Mouse (Mus musculus): Measurements from ENCODE around the gene Kcnh8. TPM values are rescaled to one million over a fixed set of nuclear protein-coding genes. Genes with fewer than 3 reads are reported as not detected.

Gene Kcnh8
- polyA plus RNA-seq, 1 experiment from 2014 or later, result not detected

DNA sequence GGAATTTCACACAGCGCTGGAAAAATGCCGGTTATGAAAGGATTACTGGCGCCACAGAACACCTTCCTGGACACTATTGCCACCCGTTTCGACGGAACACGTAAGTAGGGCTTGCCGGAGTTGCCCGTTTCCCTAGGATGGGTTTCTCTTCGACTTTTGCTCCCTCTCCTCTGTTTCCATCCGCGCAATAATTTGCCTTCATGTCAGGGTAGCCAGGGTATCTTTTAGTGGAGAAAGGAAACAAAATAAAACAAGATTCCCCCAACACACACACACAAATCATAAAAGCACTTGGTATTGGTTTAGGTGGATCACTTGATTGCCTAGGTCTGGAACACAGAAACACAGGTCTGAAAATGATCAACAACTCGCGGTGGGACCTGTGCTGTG, 267 bp downstream of the Kcnh8 start:
- Histone ChIP-seq H3K36me3 (ENCODE audit: control insufficient read depth, insufficient read depth) (no peaks in the 10 kb centered on the region), H3K4me2 (ENCODE audit: low read depth, low read length) (no peak overlapping the region), H3K4me3 (ENCODE audit: low read depth, low read length) (no peak overlapping the region), H3K27me3 (ENCODE audit: control insufficient read depth, insufficient read depth, low read depth, low read length) (peaks cover 22% of the 10 kb centered on the region), H3K27ac (ENCODE audit: low read length) (no peak overlapping the region), H3K4me1 (ENCODE audit: control insufficient read depth, low read depth, low read length) (no peaks in the 10 kb centered on the region), H3K9me3 (replicated peaks; ENCODE audit: control insufficient read depth, low read length) (no peaks in the 10 kb centered on the region), H3K9ac (ENCODE audit: low read depth, low read length) (no peak overlapping the region)
- WGBS (ENCODE audit: insufficient replicate concordance), result 2% methylated on average over 14 of the region's 14 CpGs
- no peak for ATAC-seq (ENCODE audit: low read depth)

DNA sequence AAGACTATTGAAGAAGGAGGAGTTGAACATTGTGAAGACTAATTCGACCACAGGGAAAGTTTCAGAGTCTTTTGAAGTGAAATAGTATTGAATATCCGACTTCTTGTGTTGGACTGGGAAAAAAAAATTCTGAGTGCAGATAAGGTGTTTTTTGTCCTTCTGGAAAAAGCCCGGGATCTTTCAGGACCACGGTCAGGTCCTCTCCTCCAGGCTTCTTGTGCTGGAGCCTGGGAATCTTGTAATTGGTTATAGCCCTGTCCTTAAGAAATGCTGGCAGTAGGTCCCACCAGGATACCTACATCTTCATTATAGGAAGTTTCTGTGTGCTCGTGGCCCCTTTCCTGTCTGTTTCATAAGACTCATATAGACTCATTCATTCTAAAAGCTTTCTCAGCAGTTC, 902 bp downstream of the Kcnh8 start:
- WGBS (ENCODE audit: insufficient replicate concordance), result 4% methylated on average over 5 of the region's 5 CpGs
- Histone ChIP-seq H3K9ac (ENCODE audit: low read depth, low read length) (no peak overlapping the region), H3K9me3 (replicated peaks; ENCODE audit: control insufficient read depth, low read length) (no peaks in the 10 kb centered on the region), H3K4me2 (ENCODE audit: low read depth, low read length) (no peak overlapping the region), H3K27ac (ENCODE audit: low read length) (no peak overlapping the region), H3K4me3 (ENCODE audit: low read depth, low read length) (no peak overlapping the region), H3K4me1 (ENCODE audit: control insufficient read depth, low read depth, low read length) (no peaks in the 10 kb centered on the region), H3K27me3 (ENCODE audit: control insufficient read depth, insufficient read depth, low read depth, low read length) (peaks cover 22% of the 10 kb centered on the region), H3K36me3 (ENCODE audit: control insufficient read depth, insufficient read depth) (no peaks in the 10 kb centered on the region)
- no peak for ATAC-seq (ENCODE audit: low read depth)

DNA sequence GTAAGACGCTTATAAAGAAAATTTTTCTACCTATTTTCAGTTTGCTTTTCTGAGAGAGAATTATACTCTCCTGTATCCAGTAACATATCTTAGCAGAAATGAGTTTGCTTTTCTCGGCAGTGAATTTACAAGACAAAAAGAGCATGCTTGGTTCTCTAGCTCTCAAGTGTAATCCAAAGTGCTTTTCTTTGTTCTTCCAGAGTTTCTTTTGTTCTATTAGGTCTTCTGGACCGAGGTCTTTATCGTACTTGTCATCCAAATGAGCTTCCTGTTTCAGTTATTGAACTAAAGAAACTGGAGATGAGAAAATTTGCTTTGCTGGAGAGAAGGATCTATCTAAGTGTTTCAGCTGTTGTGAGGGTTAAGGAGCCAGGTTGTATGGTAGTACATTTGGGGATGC, 8.9 kb downstream of the Kcnh8 start:
- H3K4me2 ChIP-seq (ENCODE audit: low read depth, low read length), result no peak overlapping the region
- no peaks in the 10 kb centered on the region for H3K36me3 ChIP-seq (ENCODE audit: control insufficient read depth, insufficient read depth)
- H3K27me3 ChIP-seq (ENCODE audit: control insufficient read depth, insufficient read depth, low read depth, low read length), result no peaks in the 10 kb centered on the region
- no peak overlapping the region for H3K4me3 ChIP-seq (ENCODE audit: low read depth, low read length)
- H3K27ac ChIP-seq (ENCODE audit: low read length), result no peak overlapping the region
- no peak for ATAC-seq (ENCODE audit: low read depth)
- no peak overlapping the region for H3K9ac ChIP-seq (ENCODE audit: low read depth, low read length)
- no peaks in the 10 kb centered on the region for H3K9me3 ChIP-seq (replicated peaks; ENCODE audit: control insufficient read depth, low read length)
- no peaks in the 10 kb centered on the region for H3K4me1 ChIP-seq (ENCODE audit: control insufficient read depth, low read depth, low read length)
- 38% methylated on average over 4 of the region's 4 CpGs for WGBS (ENCODE audit: insufficient replicate concordance)

DNA sequence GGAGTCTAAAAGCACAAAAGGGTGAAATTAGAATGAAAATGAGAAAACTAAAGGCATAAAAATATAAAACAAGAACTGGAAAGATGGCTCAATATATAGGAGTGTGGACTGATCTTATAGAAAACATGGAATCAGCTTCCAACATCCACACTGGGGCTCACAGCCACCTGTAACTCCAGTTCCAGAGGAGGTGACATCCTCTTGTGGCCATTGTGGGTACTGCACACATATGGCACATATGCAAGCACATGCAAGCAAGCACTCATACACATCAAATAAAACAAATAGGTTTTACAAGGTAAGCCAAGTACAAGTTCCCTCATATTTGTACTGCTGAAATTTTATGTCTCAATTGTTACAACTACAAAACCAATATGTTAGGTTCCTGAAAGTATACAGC, 46.7 kb downstream of the Kcnh8 start:
- Histone ChIP-seq H3K36me3 (ENCODE audit: control insufficient read depth, insufficient read depth) (no peaks in the 10 kb centered on the region), H3K4me1 (ENCODE audit: control insufficient read depth, low read depth, low read length) (no peaks in the 10 kb centered on the region), H3K27ac (ENCODE audit: low read length) (no peak overlapping the region), H3K9me3 (replicated peaks; ENCODE audit: control insufficient read depth, low read length) (no peaks in the 10 kb centered on the region), H3K27me3 (ENCODE audit: control insufficient read depth, insufficient read depth, low read depth, low read length) (no peaks in the 10 kb centered on the region), H3K9ac (ENCODE audit: low read depth, low read length) (no peak overlapping the region), H3K4me2 (ENCODE audit: low read depth, low read length) (no peak overlapping the region), H3K4me3 (ENCODE audit: low read depth, low read length) (no peak overlapping the region)
- no peak for ATAC-seq (ENCODE audit: low read depth)

DNA sequence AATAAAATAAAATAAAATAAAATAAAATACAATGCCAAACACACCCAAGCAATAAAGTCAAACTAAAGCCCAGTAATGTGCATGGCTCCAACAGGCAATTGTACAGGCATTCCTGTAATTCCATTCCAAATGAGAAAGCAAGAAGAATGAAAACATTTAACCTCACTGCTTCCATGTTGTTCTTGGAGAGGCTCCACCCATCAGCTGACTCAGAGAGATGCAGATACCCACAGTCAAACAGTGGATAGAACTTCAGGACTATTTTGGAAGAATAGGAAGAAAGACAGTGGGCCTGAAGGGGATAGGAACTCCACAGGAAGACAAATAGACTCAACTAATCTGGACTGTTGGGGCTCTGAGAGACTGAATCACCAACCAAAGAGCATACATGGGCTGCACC, 89.5 kb downstream of the Kcnh8 start:
- Histone ChIP-seq H3K9ac (ENCODE audit: low read depth, low read length) (no peak overlapping the region), H3K4me1 (ENCODE audit: control insufficient read depth, low read depth, low read length) (no peaks in the 10 kb centered on the region), H3K27ac (ENCODE audit: low read length) (no peak overlapping the region), H3K27me3 (ENCODE audit: control insufficient read depth, insufficient read depth, low read depth, low read length) (no peaks in the 10 kb centered on the region), H3K36me3 (ENCODE audit: control insufficient read depth, insufficient read depth) (no peaks in the 10 kb centered on the region), H3K4me3 (ENCODE audit: low read depth, low read length) (no peak overlapping the region), H3K4me2 (ENCODE audit: low read depth, low read length) (no peak overlapping the region), H3K9me3 (replicated peaks; ENCODE audit: control insufficient read depth, low read length) (no peaks in the 10 kb centered on the region)
- no peak for ATAC-seq (ENCODE audit: low read depth)

DNA sequence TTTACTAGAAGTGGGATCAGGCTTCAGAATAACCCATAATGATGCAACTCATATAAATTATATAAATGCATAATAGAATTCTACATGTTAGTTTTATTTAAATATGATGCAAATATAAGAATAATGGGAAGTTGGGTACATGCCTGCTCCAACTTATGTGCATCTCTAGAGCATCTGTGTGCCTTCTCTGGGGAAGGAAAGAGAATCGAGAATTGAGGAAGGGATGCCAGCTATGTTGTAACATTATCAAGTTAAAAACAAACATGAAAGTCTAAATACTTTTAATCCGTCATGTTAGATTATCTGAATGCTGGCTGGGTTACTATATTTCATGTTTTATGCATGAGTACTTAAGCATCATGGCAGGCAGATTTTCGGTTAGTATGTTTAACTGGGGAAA, 99.4 kb downstream of the Kcnh8 start:
- no peak for ATAC-seq (ENCODE audit: low read depth)
- H3K27ac ChIP-seq (ENCODE audit: low read length), result no peak overlapping the region
- no peak overlapping the region for H3K4me2 ChIP-seq (ENCODE audit: low read depth, low read length)
- H3K36me3 ChIP-seq (ENCODE audit: control insufficient read depth, insufficient read depth), result no peaks in the 10 kb centered on the region
- no peaks in the 10 kb centered on the region for H3K4me1 ChIP-seq (ENCODE audit: control insufficient read depth, low read depth, low read length)
- WGBS (ENCODE audit: insufficient replicate concordance), result 48% methylated on average over 3 of the region's 3 CpGs
- H3K9ac ChIP-seq (ENCODE audit: low read depth, low read length), result no peak overlapping the region
- no peaks in the 10 kb centered on the region for H3K27me3 ChIP-seq (ENCODE audit: control insufficient read depth, insufficient read depth, low read depth, low read length)
- H3K4me3 ChIP-seq (ENCODE audit: low read depth, low read length), result no peak overlapping the region
- no peaks in the 10 kb centered on the region for H3K9me3 ChIP-seq (replicated peaks; ENCODE audit: control insufficient read depth, low read length)

DNA sequence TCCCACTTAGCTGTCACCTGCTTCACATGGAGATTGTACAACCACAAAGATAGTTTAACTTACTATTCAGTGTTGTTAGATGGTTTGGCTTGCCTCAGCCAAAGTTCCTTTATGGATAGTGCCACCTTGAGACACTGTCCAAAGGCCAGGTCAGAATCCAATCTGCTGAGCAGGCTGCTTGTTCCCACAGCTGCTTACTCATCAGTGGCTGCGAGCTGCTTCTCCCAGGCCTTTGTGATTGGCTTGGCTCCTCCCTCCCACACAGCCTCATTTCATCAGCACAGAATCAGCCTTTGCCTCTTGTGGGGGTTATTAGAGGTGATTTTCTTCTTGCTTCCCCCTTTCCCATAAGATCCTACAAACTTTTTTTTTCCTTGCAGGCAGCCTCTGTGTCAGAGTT, 109.8 kb downstream of the Kcnh8 start:
- WGBS (ENCODE audit: insufficient replicate concordance), result 10% methylated on average over 1 of the region's 1 CpGs
- Histone ChIP-seq H3K27ac (ENCODE audit: low read length) (no peak overlapping the region), H3K27me3 (ENCODE audit: control insufficient read depth, insufficient read depth, low read depth, low read length) (no peaks in the 10 kb centered on the region), H3K9ac (ENCODE audit: low read depth, low read length) (no peak overlapping the region), H3K4me2 (ENCODE audit: low read depth, low read length) (no peak overlapping the region), H3K36me3 (ENCODE audit: control insufficient read depth, insufficient read depth) (no peaks in the 10 kb centered on the region), H3K4me3 (ENCODE audit: low read depth, low read length) (no peak overlapping the region), H3K4me1 (ENCODE audit: control insufficient read depth, low read depth, low read length) (no peaks in the 10 kb centered on the region), H3K9me3 (replicated peaks; ENCODE audit: control insufficient read depth, low read length) (no peaks in the 10 kb centered on the region)
- ATAC-seq (ENCODE audit: low read depth), result no peak

DNA sequence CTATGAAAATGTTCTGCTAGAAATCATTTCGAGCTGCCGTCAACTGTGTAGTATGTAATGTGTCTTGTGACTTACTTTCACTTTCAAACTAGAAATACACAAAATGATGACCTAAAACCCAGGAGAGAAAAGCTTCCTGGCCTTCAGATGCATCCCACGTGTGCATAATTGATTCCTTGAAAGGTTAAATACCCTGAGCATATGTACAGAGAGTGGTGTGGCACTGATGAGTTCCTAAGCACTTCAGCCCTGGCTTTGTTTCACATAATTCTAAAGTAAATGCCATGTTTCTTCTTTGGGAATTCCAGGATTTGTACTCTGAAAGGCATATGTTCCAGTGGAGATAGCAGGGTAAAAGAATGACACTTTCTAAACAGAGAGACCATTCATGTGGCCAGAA, 119.7 kb downstream of the Kcnh8 start:
- H3K4me2 ChIP-seq (ENCODE audit: low read depth, low read length), result no peak overlapping the region
- 51% methylated on average over 3 of the region's 3 CpGs for WGBS (ENCODE audit: insufficient replicate concordance)
- no peak overlapping the region for H3K9ac ChIP-seq (ENCODE audit: low read depth, low read length)
- H3K27me3 ChIP-seq (ENCODE audit: control insufficient read depth, insufficient read depth, low read depth, low read length), result no peaks in the 10 kb centered on the region
- no peaks in the 10 kb centered on the region for H3K4me1 ChIP-seq (ENCODE audit: control insufficient read depth, low read depth, low read length)
- no peaks in the 10 kb centered on the region for H3K9me3 ChIP-seq (replicated peaks; ENCODE audit: control insufficient read depth, low read length)
- no peak for ATAC-seq (ENCODE audit: low read depth)
- no peak overlapping the region for H3K4me3 ChIP-seq (ENCODE audit: low read depth, low read length)
- H3K36me3 ChIP-seq (ENCODE audit: control insufficient read depth, insufficient read depth), result no peaks in the 10 kb centered on the region
- H3K27ac ChIP-seq (ENCODE audit: low read length), result no peak overlapping the region

DNA sequence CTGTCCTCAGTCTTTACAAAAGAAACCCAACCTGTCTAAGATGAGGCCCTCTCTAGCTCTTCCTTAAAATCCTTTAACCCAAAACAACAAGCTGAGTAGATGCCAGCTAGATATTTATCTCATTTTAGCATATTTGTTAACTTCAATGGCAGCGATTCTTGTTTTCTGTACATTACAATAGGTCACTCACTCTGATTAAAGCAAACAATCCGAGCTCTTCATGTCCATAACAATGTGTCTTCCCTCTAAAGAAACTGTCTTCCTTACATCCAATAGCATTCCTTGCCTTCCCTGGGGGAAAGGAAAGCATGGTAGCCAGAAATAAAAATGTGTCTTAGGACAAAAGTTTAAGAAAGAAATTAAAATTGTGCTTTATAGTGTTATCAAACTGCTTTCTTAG, 126.3 kb downstream of the Kcnh8 start:
- Histone ChIP-seq H3K4me3 (ENCODE audit: low read depth, low read length) (no peak overlapping the region), H3K27ac (ENCODE audit: low read length) (no peak overlapping the region), H3K4me2 (ENCODE audit: low read depth, low read length) (no peak overlapping the region), H3K9me3 (replicated peaks; ENCODE audit: control insufficient read depth, low read length) (no peaks in the 10 kb centered on the region), H3K9ac (ENCODE audit: low read depth, low read length) (no peak overlapping the region), H3K4me1 (ENCODE audit: control insufficient read depth, low read depth, low read length) (no peaks in the 10 kb centered on the region), H3K27me3 (ENCODE audit: control insufficient read depth, insufficient read depth, low read depth, low read length) (no peaks in the 10 kb centered on the region), H3K36me3 (ENCODE audit: control insufficient read depth, insufficient read depth) (no peaks in the 10 kb centered on the region)
- WGBS (ENCODE audit: insufficient replicate concordance), result 39% methylated on average over 2 of the region's 2 CpGs
- no peak for ATAC-seq (ENCODE audit: low read depth)

DNA sequence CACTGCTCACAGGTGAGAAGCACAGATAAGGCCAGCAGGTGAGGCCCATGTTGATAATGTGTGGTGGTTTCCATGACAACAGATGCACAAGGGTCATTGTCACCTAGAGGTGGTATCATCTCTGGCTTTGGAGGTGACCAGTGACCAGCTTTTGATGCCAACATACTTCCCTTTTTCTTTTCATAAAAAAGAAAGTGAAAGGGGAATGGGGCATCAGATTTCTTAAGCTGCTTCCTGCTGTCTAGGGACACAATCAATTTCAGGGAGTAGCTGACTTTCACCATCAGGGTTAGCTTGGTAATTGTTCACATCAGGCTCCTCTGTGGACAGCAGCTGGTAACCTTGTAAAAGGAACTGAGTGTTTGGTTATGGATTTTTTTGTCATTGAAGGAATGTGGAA, 135.9 kb downstream of the Kcnh8 start:
- Histone ChIP-seq H3K9ac (ENCODE audit: low read depth, low read length) (no peak overlapping the region), H3K4me3 (ENCODE audit: low read depth, low read length) (no peak overlapping the region), H3K27ac (ENCODE audit: low read length) (no peak overlapping the region), H3K4me2 (ENCODE audit: low read depth, low read length) (no peak overlapping the region), H3K4me1 (ENCODE audit: control insufficient read depth, low read depth, low read length) (no peaks in the 10 kb centered on the region), H3K9me3 (replicated peaks; ENCODE audit: control insufficient read depth, low read length) (no peaks in the 10 kb centered on the region), H3K27me3 (ENCODE audit: control insufficient read depth, insufficient read depth, low read depth, low read length) (no peaks in the 10 kb centered on the region), H3K36me3 (ENCODE audit: control insufficient read depth, insufficient read depth) (no peaks in the 10 kb centered on the region)
- no peak for ATAC-seq (ENCODE audit: low read depth)

All from liver, embryonic 16.5 days (tissue).